Mouse (Mus musculus) G1E (cell line): ENCODE measurements at regions not wholly inside any gene's neighbourhood (a gene's known extent, or its start where the extent isn't known, plus 50 kb on each side); places are given as distances from the start of the nearest gene placed in this dataset.

Source experiments
- CTCF ChIP-seq: IDR thresholded peaks from 2 replicates; pipeline ENCODE4 v1.5.1; 2012; ENCODE audit warnings: low read depth, low read length, inconsistent platforms, mixed read lengths
- GATA1 ChIP-seq: IDR thresholded peaks from 2 replicates; pipeline ENCODE4 v1.6.1; 2012; ENCODE audit warnings: borderline replicate concordance, low read length, inconsistent platforms, mixed read lengths
- POLR2AphosphoS5 ChIP-seq: IDR thresholded peaks from 2 replicates; pipeline ENCODE4 v1.6.1; 2012; ENCODE audit warnings: low read depth, low read length, inconsistent platforms; ENCODE audit not compliant: insufficient replicate concordance
- TAL1 ChIP-seq: conservative IDR thresholded peaks from 2 replicates; pipeline ENCODE4 v1.6.1; 2012; ENCODE audit warnings: low read depth, low read length, inconsistent platforms, mixed read lengths

DNA sequence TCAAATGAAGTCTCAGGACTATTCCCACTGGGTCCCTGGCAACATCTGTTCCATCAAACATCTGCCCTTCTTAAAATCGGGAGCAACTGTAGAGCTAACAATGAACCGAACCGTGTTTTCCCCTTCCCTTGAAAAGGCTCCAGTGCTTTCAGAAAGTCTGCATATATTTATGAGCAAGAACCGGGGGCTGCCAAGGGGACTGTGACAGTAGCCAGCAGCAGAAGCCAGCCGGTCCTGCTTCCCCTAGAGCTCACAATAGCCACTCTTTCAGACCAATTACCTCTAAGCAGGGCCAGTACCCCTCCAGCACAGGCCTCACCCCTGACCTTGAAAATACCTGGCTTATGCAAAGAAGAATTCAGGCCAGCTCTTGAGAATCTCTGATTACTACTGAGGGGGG is 108.8 kb downstream of the Psat1 start:
- TF ChIP-seq CTCF: no peak
- TF ChIP-seq POLR2AphosphoS5: no peak
- no peak for TF ChIP-seq TAL1
- no peak for TF ChIP-seq GATA1
